Mouse (Mus musculus): ENCODE measurements around the gene Tmem131. TPM values are rescaled to one million over a fixed set of nuclear protein-coding genes. Genes with fewer than 3 reads are reported as not detected.
A peak's percentile ranks its signal among the peaks of the same experiment; 100 is the strongest.

The Tmem131 gene
- 9.2 and 12.1 TPM in 2 replicates for polyA plus RNA-seq (2016; fragmentation: Nextera tagmentation; extraction: Ambion mirVana)

DNA sequence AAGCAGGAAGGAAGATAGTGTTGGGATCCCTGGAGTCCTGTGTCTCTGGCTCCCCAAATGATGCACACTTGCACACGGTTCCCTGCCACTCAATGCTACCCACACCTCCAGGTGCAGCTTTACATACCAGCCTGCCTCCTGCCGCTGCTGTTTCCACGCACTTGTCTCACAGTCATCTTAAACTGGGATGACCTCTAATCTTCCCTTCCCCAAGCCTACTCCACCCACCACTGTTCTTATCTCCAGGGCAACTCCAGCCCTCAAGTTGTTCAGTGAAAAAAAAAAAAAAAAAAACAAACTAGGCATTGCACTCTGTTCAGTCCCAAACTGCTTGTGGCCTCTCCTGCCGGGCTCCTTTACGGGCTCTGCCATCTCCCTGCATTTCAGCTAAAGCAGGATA is at the start of gene Tmem131:
Gene Tmem131 (minus strand): TSS at position 14 of the 400 bp plus-strand sequence.
- peak; percentile 81 for DNase-seq (ENCODE audit: low spot score)
- peak within 1 kb of the TSS; percentile 42; the same call in 1 of the 2 replicates for H3K27ac ChIP-seq
- H3K36me3 ChIP-seq, result no peaks in the 10 kb centered on the region
- no peak within 1 kb of the TSS for H3K4me3 ChIP-seq
- H3K4me1 ChIP-seq, result 0 out of 2 replicates have a peak, but pooled peaks cover 5% of the 10 kb centered on the region
- no peaks in the 10 kb centered on the region for H3K27me3 ChIP-seq (ENCODE audit: insufficient read depth, poor library complexity, severe bottlenecking)
- H3K9me3 ChIP-seq, result no peaks in the 10 kb centered on the region
- WGBS, result 29% methylated on average over 5 of the region's 5 CpGs

DNA sequence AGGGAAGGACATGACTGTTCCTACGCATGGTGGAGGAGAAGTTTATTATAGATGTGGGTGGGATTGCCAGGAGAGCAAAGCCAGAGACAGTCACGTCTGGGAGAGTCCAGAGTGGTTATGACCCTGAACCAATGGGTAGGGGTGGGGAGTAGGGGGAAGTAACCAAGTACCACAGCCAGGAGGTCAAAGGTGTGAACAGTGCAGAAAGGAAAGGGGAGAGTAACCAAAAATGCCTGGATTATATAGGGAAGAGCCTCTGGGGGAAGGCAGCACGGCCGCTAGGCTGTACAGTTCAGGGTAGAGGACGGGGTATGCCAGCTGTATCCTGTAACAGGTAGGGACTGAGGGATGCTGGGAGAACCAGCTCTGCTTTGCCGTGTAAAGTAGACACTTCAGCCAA is 45.1 kb upstream of the Tmem131 start:
- DNase-seq (ENCODE audit: low spot score), result no peak
- peaks cover 9% of the 10 kb centered on the region; the same call in 1 of the 2 replicates for H3K27me3 ChIP-seq (ENCODE audit: insufficient read depth, poor library complexity, severe bottlenecking)
- H3K36me3 ChIP-seq, result no peaks in the 10 kb centered on the region
- H3K4me1 ChIP-seq, result no peaks in the 10 kb centered on the region; the same call in 1 of the 2 replicates
- WGBS, result 81% methylated on average over 6 of the region's 6 CpGs
- no peaks in the 10 kb centered on the region for H3K9me3 ChIP-seq
- no peak overlapping the region for H3K4me3 ChIP-seq
- H3K27ac ChIP-seq, result no peak overlapping the region

DNA sequence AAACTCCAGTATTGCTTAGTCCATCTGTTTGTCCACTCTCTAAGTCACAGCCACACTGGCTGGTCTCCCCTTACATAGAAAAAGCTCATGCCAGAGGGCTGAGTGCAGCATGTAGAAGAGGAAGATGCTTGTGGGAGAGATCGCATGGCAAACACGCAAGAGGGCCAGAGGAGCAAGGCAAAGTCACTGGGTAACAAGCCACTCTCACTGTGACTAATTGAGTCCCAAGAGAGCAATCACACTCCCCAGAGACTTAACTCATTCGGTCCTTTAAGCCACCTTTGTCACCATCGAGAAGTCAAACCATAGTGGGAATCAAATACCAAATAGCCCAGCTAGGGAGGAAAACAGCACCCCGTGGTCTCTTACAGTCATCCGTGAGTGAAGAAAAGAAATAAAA is 44.7 kb upstream of the Tmem131 start:
- Histone ChIP-seq H3K9me3 (no peaks in the 10 kb centered on the region), H3K4me3 (no peak overlapping the region), H3K27ac (no peak overlapping the region), H3K27me3 (ENCODE audit: insufficient read depth, poor library complexity, severe bottlenecking) (peaks cover 9% of the 10 kb centered on the region; the same call in 1 of the 2 replicates), H3K4me1 (no peaks in the 10 kb centered on the region; the same call in 1 of the 2 replicates), H3K36me3 (no peaks in the 10 kb centered on the region)
- DNase-seq (ENCODE audit: low spot score), result no peak
- 86% methylated on average over 6 of the region's 6 CpGs for WGBS

DNA sequence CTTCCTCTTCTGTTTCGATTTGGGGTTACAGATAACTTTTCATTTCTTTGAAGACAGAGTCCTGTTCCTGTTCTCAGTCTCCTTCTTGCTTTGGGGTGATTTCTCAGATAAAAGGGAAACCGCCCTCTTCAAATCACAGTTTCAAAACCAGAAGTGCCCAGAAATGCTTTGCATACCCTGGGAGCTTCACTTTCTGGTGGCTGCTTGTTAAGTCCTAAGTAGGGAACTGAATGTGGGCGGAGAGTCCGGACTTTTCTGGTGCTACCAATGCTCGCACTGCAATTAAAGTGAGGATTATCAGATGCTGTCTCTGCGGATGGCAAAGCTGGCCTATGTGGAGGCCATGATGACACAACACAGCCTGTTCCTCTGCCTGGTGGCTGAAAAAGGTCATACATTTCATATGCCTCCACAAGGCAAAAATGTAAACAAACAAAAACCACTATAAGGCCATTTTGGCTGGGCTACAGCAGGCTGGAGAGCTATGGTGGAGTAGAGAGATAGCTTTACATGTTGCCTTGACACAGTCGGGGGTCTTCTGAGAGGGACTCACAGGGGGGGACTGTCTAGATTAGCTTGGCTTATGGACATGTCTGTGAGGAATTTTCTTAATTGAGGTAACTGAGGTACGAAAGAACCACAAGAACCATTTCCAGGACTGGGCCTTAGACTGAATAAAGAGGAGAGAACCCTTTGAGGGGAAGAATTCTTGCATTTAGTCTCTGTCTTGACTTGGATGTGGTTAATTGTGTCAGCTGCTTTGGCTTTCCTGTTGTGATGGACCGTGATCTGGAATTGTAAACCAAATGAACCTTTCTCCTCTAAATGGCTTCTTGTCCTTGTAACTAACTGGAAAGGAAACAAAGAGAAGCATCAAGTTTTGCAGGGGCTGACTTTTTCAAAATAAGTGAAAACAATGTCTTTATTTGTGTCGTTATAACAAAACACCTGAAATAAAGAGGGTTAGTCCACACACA is 44.0 kb upstream of the Tmem131 start:
- H3K36me3 ChIP-seq, result no peaks in the 10 kb centered on the region
- WGBS, result 80% methylated on average over 10 of the region's 10 CpGs
- no peaks in the 10 kb centered on the region; the same call in 1 of the 2 replicates for H3K4me1 ChIP-seq
- no peak overlapping the region for H3K27ac ChIP-seq
- peaks cover 9% of the 10 kb centered on the region; the same call in 1 of the 2 replicates for H3K27me3 ChIP-seq (ENCODE audit: insufficient read depth, poor library complexity, severe bottlenecking)
- H3K4me3 ChIP-seq, result no peak overlapping the region
- H3K9me3 ChIP-seq, result no peaks in the 10 kb centered on the region
- DNase-seq (ENCODE audit: low spot score), result no peak

DNA sequence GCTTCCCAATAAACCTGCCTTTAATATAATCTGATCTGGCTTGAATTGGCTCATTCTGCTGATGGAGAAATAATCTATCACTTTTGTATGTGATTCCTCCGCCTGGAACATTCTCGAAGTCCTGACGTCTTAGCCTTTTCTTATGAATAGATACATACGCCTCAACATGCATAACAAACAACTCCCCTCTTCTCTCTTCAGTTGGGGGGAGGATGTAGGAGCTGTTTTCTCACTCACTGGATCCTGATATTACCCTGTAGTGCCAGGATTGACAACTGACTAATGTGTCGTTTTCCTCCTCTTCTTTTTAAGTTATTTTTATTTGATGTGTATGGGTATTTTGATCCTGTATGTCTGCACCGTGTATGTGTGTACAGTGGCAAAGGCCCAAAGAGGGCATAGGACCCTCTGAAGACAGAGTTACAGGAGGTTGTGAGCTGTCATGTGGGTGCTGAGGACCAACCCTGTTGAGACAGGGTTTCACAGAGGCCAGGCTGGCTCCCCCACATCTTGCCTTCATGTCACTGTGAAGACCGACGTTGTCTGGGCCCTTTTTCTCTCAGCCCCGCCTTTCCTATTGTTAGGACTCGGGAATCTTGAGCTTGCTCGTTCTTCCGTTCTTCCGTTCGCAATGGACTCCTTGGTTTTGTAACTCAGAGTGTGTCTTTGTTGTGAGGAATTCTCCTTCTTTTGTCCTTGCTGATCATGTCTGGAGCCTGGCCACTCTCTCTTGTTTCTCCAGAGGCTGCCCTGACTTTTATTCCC is 43.1 kb upstream of the Tmem131 start:
- Histone ChIP-seq H3K27me3 (ENCODE audit: insufficient read depth, poor library complexity, severe bottlenecking) (peaks cover 9% of the 10 kb centered on the region; the same call in 1 of the 2 replicates), H3K9me3 (no peaks in the 10 kb centered on the region), H3K36me3 (no peaks in the 10 kb centered on the region), H3K4me3 (no peak overlapping the region), H3K4me1 (no peaks in the 10 kb centered on the region; the same call in 1 of the 2 replicates), H3K27ac (no peak overlapping the region)
- DNase-seq (ENCODE audit: low spot score), result no peak
- WGBS, result 76% methylated on average over 14 of the region's 14 CpGs

DNA sequence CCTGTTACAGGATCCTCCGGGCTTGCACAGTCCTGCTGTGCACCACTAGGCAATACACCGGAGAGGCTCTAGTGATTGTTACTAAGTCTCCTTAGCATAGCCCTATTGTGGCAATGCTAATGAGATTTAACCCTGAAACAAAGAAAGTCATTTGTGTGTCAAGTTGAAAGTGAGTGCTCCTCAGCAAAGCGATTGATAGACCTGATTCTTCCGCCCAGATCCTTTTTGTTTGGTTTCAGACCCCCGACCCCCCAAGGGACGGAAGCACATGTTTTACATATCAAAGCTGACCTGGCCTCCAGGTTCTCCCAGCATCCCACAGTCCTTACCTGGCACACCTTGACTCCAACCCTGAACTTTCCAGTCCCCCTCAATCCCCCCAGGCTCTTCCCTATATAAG is 42.4 kb upstream of the Tmem131 start:
- no peaks in the 10 kb centered on the region for H3K36me3 ChIP-seq
- peaks cover 9% of the 10 kb centered on the region; the same call in 1 of the 2 replicates for H3K27me3 ChIP-seq (ENCODE audit: insufficient read depth, poor library complexity, severe bottlenecking)
- H3K9me3 ChIP-seq, result no peaks in the 10 kb centered on the region
- H3K4me1 ChIP-seq, result no peaks in the 10 kb centered on the region; the same call in 1 of the 2 replicates
- H3K27ac ChIP-seq, result no peak overlapping the region
- 56% methylated on average over 6 of the region's 6 CpGs for WGBS
- no peak for DNase-seq (ENCODE audit: low spot score)
- no peak overlapping the region for H3K4me3 ChIP-seq

DNA sequence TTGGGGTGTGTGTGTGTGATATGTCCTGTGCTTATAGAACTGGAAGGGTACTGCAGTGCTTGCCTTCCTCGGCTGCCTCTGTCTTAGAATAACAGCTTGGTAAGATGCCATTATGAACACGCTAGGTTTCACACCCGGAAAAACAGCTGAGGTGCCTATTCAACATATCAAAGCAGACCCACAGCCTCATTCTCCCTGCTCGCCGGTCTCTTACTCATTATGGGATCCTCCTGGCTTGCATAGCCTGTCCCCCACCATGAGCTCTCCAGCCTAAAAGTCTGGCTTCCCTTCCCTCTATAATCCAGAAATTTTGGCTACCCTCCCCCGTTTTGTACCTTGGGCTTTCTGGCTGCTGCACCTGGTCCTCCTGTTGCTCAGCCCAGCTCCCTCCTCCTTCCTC is 40.9 kb upstream of the Tmem131 start:
- Histone ChIP-seq H3K36me3 (no peaks in the 10 kb centered on the region), H3K4me3 (no peak overlapping the region), H3K27ac (no peak overlapping the region), H3K9me3 (no peaks in the 10 kb centered on the region), H3K27me3 (ENCODE audit: insufficient read depth, poor library complexity, severe bottlenecking) (peaks cover 9% of the 10 kb centered on the region; the same call in 1 of the 2 replicates), H3K4me1 (no peaks in the 10 kb centered on the region; the same call in 1 of the 2 replicates)
- 35% methylated on average over 6 of the region's 6 CpGs for WGBS
- DNase-seq (ENCODE audit: low spot score), result no peak

DNA sequence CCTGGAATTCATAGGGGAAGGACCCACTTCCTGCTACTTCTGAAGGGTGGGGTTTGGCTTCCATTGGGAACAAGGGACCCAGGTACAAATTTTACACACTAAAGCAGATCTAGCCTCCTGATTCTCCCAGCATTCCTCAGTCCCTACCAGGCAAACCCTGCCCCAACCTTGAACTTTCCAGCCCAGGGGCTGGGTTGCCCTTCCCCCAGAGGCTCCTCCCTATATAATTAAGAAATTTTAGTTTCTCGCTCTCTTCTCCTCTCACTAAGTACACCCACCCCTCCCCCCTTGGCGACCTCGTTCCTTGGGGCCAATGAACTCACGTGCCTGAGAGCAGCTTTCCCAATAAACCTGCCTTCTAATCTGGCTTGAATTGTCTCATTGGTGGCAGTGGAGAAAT is 40.3 kb upstream of the Tmem131 start:
- no peaks in the 10 kb centered on the region for H3K36me3 ChIP-seq
- no peaks in the 10 kb centered on the region; the same call in 1 of the 2 replicates for H3K4me1 ChIP-seq
- H3K27ac ChIP-seq, result no peak overlapping the region
- no peak overlapping the region for H3K4me3 ChIP-seq
- 42% methylated on average over 4 of the region's 4 CpGs for WGBS
- no peaks in the 10 kb centered on the region for H3K9me3 ChIP-seq
- DNase-seq (ENCODE audit: low spot score), result no peak
- peaks cover 9% of the 10 kb centered on the region; the same call in 1 of the 2 replicates for H3K27me3 ChIP-seq (ENCODE audit: insufficient read depth, poor library complexity, severe bottlenecking)

DNA sequence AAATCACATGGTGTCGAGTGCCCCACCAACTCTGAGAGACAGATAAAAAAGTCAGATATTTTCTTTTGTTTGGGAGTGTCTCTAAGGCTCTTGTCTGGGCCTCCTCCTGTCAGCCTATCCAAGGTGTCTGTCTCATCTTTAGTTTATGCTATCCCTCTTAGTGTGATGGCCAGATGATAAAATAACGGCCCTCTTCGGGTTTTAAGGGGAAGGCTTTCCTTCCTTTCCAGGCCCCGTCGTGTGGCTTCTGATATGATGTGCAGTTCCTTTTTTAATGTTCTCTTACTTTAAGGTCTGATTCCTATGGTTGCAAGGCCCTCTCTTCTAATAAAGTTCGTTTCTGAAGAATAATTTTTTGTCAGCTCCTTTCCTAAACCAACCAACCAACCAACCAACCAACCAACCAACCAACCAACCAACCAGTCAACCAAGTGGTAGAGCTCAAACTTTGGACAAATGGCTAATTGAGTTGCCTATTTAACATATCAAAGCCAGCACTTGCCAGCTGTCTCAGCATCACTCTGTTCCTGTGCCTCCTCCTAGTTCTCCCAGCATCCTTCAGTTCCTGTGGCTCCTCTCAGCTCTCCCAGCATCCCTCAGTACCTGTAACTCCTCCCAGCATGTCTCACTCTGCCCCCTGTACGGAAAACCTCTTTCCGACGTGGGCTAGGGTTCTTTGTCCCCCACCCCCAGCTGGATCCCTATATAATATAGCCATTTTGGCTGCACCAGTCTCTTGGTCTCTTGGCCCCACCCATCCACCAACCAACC is 38.9 kb upstream of the Tmem131 start:
- Histone ChIP-seq H3K9me3 (no peaks in the 10 kb centered on the region), H3K27ac (no peak overlapping the region), H3K27me3 (ENCODE audit: insufficient read depth, poor library complexity, severe bottlenecking) (peaks cover 9% of the 10 kb centered on the region; the same call in 1 of the 2 replicates), H3K36me3 (no peaks in the 10 kb centered on the region), H3K4me3 (no peak overlapping the region), H3K4me1 (no peaks in the 10 kb centered on the region; the same call in 1 of the 2 replicates)
- 78% methylated on average over 9 of the region's 9 CpGs for WGBS
- no peak for DNase-seq (ENCODE audit: low spot score)

DNA sequence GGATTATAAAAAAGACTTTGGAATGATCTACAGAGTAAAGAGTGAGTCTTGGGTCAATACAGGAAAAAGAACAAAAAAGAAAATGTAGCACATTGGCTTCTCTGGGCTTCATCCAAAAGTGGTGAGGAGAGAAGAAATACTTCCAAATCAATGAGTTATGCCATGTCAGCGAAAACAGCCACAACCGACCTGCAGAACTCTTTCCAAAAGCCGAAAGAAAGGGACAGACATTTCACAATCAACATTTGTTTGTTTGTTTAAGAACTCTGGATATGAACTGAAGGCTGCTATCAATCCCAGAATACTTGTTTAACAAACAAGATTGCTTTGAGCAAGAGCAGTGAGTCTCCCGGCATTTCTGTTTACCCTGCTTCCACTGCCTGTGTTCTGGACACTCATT is 33.3 kb upstream of the Tmem131 start:
- WGBS, result 73% methylated on average over 4 of the region's 4 CpGs
- H3K4me1 ChIP-seq, result no peaks in the 10 kb centered on the region
- no peak for DNase-seq (ENCODE audit: low spot score)
- no peak overlapping the region for H3K27ac ChIP-seq
- no peaks in the 10 kb centered on the region for H3K27me3 ChIP-seq (ENCODE audit: insufficient read depth, poor library complexity, severe bottlenecking)
- no peak overlapping the region for H3K4me3 ChIP-seq
- H3K9me3 ChIP-seq, result no peaks in the 10 kb centered on the region
- no peaks in the 10 kb centered on the region for H3K36me3 ChIP-seq

DNA sequence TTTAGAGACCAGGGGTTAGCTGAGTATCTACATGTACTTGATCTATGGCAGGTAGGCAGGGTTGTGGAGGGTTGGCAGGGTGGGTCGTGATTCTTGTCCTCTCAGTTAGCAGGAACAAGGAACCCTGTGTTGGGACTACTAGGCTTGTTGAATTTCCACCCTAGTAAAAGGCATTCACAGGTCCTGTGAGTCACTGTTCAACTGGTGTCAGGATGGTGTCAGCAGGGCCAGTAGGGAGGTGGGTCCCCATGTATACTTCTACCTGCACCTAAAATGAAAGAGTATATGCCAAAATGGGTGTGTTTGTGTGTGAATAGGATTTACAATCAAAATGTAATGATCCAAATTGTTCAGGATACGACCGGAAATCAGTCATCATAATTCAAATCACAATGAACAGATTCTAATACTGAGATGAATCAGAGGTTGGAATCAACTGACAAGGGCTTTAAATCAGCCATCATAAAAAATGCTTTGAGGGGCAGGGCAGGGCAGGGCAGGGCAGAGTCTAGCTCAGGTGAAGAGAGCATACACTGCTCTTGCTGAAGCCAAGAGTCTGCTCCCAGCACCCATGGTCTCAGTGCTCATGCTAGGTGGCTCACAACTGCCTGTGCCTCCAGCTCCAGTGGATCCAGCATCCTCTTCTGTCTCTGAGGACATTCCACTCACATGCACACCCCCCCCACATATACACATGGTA is 27.6 kb upstream of the Tmem131 start:
- H3K4me3 ChIP-seq, result no peak overlapping the region
- no peaks in the 10 kb centered on the region for H3K27me3 ChIP-seq (ENCODE audit: insufficient read depth, poor library complexity, severe bottlenecking)
- H3K9me3 ChIP-seq, result no peaks in the 10 kb centered on the region
- H3K27ac ChIP-seq, result no peak overlapping the region
- H3K4me1 ChIP-seq, result no peaks in the 10 kb centered on the region
- DNase-seq (ENCODE audit: low spot score), result no peak
- no peaks in the 10 kb centered on the region for H3K36me3 ChIP-seq
- WGBS, result 79% methylated on average over 3 of the region's 3 CpGs

DNA sequence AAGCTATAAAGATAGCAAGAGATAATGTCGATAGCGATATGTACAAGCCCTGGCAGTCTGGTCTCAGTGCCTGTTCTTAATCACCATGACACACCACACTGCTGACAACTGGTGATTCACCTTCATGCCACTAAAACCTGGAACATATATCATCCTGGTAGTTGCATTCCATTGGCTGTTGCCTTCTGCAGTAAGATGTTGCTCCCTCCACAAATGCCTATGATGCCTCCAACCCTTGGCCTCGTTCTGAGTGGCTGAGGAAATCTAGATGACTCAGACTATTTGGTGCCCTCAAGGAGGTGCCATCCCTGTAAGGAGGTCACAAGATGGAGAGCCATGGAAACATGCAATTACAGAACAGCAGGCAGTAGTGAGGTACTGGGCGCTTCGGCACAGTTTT is 22.4 kb upstream of the Tmem131 start:
- Histone ChIP-seq H3K27me3 (ENCODE audit: insufficient read depth, poor library complexity, severe bottlenecking) (no peaks in the 10 kb centered on the region), H3K9me3 (no peaks in the 10 kb centered on the region), H3K36me3 (no peaks in the 10 kb centered on the region), H3K4me3 (no peak overlapping the region), H3K4me1 (no peaks in the 10 kb centered on the region), H3K27ac (no peak overlapping the region)
- no peak for DNase-seq (ENCODE audit: low spot score)
- 77% methylated on average over 5 of the region's 5 CpGs for WGBS

Measured in heart, embryonic 10.5 days (tissue).